Mouse (Mus musculus) adipocyte (in vitro differentiated cells): ENCODE measurements around the gene Chchd3.

Source experiments
- DNase-seq: peaks from one replicate; pipeline ENCODE4 v3.0.0-alpha.2; 2016; ENCODE audit warnings: low spot score

Chchd3 gene

DNA sequence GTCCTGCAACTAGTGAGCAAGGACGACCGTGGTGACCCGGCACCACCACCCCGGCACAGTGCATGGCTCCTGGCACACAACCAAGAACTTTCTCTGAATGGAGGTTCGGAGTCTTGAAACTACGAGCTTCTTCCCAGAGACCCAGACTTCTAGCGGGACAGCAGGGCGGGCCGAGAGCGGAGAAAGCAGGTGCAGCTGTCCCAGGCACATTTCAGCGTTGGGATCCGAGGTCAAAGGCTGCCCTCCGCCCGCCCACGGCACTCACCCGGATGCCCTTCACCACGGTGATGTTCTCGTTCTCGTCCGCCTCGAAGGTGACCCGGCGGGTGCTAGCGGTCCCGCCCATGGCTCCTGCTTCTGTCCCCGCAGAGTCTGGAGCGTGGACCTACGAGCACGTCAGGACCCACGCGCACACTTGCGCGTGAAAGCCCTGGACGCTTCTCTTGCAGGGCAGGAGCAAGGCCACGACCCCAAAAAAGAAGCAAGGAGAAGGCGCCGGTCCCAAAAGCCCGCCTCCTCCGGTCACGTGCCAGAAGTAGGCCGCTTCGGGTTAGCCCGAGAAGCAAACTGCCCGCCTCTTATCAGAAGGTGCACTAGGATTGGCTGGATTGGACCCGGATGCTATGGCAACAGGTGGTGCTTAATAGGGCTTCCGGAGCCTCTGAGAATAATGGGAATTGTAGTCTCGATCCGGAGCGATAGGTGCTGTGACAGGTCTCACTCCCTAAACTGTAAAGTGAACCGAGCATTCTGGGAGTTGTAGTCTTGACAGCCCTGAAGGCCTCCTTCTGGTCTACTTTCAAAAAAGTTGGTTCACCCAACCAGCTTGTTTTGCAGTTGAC lies at the start of gene Chchd3:
Chchd3 (minus strand) TSS at position 526 of the 842 bp plus-strand sequence.
- DNase-seq = peak; percentile 100

DNA sequence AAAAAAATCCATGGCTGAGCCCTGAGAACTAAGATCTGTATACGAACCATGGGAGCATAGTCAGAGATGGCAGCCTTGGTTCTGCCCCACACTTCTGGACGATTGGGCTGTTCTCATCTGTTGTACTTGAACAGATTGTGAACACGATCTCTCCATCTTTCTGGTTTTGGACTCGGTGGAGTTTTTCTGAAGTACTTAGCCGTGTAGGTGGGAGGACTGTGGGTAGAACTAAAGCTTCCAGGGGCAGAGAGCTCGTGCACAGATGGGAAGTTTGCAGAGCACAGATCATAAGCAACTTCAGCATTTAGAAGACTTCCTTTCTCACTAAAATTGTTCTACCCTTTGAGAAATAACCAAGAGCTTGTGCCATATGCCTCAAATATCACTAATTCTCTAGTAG lies 44.6 kb upstream of the Chchd3 start:
- no peak for DNase-seq

DNA sequence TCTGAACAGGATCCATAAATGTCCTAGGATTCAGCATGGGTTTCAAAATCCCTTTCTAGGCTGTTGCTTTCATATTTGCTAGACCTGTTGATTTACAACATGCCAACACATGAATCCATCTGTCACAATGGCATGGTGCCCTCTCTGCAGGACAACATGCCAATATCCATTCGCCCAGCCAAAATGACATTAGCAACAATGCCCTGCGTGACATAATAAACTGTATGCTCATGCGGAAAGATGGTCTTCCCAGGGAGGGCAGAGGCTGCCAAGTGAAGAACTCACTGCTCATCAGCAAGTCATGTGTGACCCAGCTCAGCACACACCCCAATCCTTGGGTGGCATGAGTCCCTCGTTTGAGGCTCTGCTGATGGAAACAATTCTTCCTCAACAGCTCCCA lies 38.8 kb upstream of the Chchd3 start:
- no peak for DNase-seq

DNA sequence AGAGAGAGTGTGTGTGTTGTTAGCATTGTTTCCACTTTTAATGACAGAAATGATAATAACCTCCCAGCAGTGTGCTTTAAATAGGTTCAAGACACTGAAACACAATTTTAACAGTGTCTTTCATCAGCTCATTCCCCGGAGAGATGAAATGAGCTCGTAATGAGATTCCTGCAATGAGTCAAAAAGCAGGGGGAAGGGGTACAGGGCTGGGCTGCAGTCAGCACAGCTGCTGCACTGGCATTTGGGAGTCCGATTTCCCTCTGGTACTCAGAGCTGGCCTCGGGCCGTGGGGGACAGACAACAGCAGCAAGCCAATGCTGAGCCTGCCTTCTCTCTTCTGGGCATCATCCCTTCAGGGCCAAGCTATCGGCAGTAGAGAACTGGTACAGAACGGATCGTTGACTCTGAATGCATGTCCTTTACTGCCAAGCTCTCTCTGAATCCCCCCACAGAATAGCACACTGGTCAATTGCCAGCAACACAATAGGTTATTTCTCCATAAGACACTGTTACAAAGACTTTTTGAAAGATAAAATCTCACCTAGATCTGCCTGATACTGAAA lies 34.7 kb upstream of the Chchd3 start:
- DNase-seq = no peak

DNA sequence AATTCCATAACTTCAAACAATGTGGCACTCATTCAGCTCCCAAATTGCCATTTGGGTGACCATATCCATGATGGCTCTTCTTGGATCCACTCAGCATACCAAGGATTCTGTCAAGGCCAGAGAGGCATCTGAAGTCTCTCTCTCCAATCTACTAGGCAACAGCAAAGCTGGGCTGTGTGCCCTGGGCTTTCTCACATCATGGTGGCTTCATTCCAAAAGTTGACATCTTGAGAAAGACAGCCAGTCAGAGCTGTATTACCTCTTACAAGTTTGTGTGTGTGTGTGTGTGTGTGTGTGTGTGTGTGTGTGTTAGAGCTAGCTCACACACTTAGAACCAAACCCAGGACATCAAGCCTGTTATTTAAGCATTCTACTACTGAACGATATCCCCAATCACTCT lies 20.1 kb upstream of the Chchd3 start:
- peak; percentile 54 for DNase-seq

DNA sequence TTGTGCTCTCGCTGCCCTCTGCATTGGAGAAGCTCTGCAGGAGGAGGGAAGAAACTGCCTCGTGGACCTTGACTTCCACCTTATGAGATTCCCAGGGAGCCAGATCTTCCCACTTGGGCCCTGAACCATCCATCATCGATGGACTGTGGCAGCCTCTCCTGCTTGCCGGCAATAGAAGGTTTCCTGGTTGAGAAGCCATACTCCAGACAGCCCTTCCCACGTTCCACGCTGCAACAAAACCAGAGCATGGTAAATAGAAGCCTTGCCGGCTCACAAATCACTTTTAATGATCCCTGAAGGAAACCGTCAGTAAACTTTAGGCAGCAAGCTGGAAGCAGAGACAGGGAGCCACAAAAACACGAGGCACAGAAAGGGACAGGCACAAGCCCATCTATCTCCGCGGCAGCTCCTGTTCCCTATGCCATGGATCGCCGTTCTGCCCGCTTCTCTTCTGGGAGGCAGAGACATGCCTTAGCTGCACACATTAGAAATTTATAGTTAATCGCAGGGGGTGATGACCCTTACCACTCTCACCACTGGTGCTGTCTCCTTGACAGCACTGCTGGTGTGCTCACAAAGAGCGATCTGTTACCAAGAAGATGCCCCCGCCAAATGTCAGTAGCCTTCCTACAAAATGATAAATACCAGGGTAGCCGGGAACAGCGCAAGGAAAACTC lies 18.3 kb upstream of the Chchd3 start:
- DNase-seq = no peak

DNA sequence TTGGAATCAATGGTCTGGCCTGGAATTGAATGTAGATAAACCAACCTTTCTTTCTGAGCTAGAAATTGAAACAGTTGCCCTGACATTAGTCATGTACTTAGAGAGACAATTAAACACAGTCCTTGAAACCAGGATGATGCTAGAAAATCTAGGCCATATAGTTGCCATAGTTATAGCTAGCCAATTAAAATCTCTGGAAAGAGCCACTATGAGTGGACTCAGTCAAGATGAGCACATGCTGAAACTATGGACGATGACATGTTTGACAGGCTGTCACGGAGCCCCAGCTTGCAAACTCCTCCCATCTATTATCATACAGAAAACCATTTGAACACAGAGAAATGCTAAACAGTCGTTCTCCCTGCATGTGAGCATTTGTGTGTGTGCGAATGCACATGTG lies 6.4 kb upstream of the Chchd3 start:
- no peak for DNase-seq

DNA sequence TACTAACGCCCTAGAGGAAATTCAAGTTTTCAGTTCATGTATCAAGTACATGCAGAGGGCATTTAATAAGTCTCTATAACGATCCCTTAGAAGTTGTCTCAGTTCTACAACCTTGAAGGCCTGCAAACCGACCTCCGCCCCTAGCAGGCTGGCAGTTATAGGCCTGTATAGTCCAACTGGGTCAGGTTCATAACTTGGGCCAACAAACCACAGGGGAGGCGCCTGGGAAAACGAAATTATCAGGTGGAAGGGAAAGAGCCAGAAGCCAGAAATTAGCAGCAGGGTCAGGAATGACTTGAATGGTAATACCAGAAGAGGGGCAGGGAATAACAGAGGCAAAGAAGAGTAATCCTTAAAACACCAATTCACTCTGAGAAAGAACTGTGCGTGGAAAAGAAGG lies 784 bp downstream of the Chchd3 start:
- DNase-seq = peak; percentile 82

DNA sequence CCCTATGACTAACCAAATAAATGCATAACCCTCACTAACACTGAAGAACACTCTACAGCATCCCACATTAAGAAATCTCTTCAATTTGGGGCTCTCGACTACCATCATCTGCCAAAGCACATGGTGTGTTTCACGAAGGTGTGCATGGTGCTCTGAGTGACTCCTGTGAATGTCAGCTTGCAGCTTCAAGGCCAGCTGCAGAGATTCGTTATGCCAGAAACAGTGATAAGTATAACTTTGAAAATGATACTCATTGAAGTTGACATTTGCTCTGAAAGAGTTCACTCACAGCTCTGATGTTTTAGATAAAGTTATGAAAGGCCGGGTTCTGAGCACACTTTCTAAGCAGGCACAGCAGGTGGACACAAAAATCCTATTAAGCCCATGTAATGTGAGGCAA lies 3.7 kb downstream of the Chchd3 start:
- no peak for DNase-seq

DNA sequence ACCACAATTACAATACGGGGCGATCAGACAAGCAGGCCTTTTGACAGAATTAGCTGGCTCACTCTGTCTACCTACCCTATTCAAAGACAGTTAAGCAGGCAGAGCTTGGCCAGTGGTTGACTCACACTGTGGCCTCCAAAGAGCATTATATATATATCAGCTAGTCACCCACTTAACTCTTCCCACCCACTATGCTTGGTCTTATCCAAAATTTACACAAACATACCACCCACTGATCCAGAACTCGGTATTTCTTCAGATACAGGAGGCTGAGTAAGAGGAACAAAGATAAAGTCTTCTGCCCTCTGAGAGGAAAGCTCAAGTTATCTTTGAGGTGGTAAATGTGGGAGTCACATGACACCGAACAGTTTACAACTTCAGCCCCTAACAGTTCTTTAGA lies 4.4 kb downstream of the Chchd3 start:
- no peak for DNase-seq

DNA sequence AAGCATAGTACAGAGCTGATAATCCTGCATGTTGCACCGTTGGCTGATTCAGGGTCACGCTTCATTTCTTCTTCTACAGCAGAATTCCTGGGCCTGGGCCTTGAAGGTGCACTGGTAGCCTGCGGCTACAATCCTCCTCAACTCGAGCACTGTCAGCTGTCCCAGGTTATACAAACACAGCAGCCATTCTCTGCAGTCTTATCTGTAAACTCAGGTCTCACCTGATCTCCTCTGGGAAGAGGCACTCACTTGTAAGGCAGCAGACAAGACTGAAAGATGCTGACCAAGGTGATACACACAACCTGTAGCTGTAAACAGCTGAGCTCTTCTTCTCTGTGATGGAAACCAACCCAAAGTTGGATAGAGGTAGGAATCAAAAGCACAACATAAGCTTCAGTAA lies 5.1 kb downstream of the Chchd3 start:
- no peak for DNase-seq

DNA sequence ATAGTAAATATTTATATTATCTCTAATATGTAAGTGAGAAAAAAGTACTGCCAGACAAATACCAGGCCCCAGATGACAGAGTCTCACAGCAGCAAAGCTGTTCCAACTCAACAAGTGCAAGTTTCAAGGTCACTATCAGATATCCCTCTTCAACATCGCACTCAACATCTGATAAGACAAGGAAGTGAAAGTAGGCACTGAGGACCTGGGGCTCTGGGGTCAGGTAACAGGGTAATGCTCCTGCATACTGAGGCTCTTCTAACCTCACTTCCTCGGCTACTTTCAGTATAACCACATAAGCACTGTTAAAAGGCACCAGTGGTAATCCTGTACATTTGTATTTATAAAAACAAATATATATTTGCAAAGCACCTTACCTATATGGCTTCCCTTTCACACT lies 8.4 kb downstream of the Chchd3 start:
- no peak for DNase-seq

DNA sequence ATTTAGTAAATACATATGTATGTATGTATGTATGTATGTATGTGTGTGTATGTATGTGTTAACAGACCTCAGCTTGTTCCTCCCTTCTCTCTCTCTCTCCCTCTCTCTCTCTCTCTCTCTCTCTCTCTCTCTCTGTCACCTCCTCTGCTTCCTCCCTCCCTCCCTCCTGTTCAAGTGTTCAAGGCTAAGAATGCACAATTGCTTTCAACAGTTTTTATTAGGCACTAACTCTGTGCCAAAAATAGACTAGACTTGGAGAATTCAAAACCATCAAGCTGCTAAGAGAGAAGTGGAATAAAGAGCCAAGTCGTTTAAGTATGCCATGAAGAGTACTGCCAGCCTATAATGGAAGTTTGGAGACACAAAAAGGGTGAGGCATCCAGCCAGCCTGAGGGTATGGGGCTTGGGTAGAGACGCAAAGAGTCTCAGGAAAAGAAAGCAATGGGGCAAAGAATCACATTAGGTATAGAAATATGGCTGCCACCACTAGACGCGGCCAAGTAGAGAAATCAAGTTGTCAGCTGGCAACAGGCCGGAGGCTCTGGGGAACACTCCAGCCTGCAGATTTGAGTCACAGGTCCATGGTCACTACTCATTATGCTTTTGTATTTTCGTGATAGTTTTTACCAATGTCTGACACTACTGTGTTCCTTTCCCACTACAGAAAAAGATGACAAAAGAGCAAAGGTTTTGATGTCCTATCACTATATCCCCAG lies 10.2 kb downstream of the Chchd3 start:
- no peak for DNase-seq

DNA sequence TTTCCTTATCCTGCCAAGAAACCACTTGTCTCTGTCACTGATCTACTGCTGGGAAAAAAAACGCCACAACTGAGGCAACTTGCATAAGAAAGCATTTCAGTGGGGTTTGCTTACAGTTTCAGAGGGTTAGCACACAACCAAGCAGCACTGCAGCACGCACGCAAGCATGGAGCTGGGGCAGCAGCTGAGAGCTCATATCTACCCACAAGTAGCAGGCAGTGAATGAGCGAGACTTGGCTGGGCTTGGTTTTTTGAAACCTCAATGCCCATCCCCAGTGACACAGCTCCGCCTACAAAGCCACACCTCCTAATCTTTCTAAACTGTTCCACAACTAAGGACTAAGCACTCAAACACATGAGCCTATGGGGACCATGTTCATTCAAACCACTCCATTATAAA lies 16.6 kb downstream of the Chchd3 start:
- DNase-seq = no peak

DNA sequence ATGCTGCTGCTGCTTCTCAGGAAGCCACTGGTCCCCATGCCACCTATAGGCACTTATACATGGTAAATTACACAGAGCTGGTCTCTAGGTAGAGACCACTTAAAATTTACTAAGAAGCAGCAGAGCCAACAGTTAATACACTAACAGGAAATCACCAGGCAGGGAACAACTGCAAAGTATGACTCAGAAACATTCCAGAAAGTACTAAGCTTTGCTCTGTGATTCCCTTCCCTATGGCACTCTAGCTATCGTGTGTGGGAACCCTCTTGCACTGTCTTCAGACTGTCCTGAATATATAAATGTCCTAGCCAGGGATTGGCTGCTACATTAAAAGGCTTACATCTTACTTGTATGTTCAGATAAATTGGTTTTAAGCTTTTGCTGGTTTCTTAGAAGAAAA lies 17.2 kb downstream of the Chchd3 start:
- no peak for DNase-seq

DNA sequence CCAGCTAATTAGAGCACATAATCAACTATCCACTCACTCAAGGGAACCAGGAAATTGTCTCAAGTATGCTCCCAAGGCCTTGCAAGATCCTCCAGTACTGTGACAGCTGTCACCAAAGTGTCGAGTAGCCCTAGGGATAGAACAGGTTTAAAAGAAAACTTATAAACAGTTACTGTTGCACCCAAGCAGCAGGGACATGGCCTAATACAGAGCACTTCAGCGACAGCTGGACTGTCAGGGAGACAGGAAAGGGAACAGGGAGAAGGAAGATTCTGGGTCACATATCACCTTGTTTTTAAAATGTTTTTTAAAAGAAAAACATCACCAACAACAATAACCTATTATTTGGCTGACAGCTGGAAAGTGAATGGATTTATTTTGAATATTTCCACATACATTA lies 18.1 kb downstream of the Chchd3 start:
- DNase-seq = no peak

DNA sequence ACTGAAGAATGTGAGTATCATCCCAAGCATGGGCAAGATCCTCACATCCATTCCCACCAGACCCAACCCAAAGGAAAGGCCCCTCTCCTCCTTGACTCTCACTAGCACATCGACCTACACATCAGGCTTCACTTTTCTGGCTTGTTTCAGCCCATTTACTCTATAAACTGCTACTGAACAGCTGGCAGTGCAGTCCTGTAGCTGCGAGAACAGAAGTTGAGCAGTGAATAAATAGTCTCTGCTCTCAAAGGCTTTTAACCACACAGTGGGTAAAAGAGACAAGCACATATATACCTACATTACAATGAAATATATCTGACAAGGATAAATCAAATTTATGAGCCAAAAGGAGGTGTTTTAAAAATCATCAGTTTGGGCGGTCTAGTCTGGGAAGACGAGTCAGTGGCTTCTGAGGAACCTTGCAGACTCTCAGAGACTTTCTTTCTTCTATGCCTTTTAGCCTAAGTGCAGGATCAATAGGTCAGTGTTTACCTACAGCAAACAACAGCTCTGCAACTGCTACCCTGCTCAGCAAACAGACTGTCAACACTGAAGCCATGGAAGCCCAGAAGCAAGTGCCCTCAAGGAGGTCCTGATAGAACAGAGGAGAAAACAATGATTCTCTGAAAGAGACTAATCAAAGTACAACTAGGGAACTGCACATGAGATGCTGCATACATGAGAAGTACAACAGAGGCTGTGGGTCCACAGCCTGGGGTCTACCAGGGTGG lies 19.5 kb downstream of the Chchd3 start:
- no peak for DNase-seq

DNA sequence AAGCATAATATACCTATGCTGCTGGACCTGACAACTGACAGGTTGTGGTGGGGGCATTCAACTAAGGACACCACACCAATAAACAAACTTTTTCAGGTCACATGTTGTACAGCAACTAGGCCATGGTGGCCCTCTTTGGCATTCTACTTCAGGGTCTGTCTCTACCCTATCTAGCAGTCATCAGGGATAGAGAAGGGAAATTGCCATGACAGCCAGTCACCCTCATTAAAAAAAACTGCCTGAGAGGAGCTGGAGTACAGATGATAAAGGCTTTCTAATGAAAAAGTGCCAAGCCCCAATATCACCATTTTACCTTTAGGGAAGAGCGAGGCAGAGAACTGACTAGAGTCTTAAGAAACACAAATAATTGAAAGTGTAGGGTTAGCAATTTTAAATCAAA lies 27.5 kb downstream of the Chchd3 start:
- no peak for DNase-seq

DNA sequence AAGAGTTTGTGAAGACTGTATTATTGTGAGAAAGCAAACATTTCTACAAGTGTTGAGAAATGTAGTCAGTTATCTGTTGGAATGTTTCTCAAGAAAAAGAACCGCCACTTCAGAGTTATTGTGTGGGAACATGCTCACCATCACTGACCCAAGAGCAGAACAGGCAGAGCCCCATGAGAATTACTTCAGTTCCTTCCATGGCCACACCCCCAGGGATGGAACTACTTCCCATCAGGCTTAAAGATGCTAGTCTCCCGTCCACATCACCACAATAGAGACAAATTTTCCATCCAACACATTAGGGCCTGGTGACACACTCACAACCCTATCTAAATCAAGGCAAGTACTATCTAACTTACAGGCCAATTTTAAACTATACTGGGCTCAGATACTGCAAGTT lies 28.4 kb downstream of the Chchd3 start:
- no peak for DNase-seq

DNA sequence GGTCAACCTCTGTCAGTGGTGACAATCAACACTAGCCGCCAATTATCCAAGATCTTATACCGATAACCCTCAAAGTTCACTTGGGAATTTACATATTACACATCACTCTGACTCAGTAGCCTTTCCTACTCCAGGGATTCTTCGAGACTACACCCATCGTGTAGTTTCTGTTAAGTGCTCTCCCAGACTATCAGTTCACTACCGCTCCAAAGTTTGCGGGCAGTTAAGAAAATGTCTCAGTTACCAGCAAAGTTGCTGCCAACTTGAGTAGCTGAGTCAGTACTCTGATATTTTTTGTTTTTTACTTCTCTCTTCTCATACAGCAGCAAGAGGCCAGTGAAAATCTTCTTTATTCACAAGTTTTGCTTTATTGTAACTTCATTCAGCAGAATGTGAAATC lies 31.8 kb downstream of the Chchd3 start:
- no peak for DNase-seq

DNA sequence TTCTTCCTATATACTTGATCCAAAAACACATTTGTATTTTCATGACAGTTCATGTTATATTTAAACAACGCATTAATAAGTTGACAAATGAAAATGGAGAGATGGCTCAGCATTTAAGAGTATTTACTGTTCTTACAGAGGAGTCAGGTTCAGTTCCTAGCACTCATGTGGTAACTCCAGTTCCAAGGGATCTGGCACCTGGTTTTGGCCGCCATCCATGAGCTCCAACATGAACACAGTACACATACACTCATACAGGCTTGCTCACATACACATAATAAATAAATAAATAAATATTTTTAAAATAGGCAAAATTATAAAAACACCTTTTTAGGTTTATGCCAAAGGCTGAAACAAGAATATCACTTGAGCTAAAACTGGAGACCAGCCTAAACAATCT lies 35.0 kb downstream of the Chchd3 start:
- DNase-seq = no peak

DNA sequence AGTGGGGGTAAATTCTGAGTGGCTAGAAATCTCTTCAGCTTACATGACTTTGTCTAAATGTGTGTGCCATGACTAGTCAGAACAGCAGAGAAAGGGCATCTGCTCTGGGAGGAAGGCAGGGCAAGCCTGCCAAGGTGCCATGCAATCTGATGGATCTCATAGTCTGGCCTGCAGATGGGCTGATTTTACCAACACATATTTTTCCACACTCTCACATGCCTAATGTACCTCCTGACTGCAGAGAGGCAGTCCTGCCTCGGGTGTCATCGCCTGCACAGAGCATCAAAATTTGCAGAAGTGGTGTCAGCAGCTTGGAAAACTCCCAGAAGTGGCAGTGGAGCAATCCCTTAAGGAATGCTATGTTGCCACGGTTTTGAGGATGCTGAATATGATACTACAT lies 55.5 kb downstream of the Chchd3 start:
- peak; percentile 45 for DNase-seq
